Mouse (Mus musculus): ENCODE measurements around the gene Map2k6.
"Not testable (repeated sequence)": the region's sequence is repeated elsewhere in the genome, so short reads cannot be mapped to it uniquely, and the experiment has no call there.

Map2k6 gene

DNA sequence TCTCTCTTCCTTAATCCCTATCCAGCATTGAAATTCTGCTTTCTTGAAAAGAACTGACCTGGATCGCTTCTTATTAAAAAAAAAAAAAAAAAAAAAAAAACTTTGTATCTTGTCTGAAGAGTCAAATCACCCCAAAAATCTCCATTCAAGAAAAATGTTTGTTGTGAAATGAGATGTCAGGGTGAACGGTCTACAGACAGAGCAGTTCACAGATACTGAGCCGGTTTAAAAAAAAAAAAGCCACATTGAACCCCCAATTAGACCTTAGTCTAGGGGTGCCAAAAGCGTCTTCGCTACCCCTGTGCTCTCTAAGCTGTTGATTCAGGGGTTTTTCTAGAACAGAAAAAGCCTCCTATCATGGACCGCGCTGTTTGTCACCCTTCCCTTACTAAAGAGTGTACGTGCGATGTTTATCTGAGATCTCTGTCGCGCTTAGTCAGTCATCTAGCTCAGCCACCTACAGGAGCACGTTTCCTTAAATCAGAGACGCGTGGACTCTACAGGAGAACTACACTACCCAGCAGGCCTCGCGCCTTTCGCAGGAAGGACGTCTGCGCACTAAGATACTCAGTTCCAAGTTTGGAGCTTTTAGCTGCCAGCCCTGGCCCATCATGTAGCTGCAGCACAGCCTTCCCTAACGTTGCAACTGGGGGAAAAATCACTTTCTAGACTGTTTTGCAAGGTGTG is at the start of gene Map2k6:
TSS of gene Map2k6 (plus strand) at position 570 of the 687 bp plus-strand sequence.
- DNase-seq (ENCODE audit: low read depth, low spot score), result no peak

DNA sequence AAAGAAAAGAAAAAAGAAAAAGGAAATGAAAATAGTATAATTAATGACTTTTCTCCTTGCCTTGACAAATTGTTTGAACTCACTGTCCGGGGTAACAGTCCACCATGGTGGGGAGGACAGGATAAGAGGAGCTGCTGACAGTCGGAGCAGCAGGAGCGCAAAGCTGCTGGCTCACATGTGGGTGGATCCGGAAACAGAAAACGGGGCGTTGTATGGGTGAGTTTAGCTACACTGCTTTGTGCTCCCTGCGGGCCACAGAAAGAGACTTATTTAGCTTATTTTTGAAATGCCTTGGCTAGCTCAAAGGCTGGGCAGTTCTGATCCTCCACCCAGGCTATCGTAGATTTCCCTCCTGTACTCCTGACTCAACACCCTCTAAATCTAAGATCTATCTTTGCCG is 44.7 kb upstream of the Map2k6 start:
- no peak for DNase-seq (ENCODE audit: low read depth, low spot score)

DNA sequence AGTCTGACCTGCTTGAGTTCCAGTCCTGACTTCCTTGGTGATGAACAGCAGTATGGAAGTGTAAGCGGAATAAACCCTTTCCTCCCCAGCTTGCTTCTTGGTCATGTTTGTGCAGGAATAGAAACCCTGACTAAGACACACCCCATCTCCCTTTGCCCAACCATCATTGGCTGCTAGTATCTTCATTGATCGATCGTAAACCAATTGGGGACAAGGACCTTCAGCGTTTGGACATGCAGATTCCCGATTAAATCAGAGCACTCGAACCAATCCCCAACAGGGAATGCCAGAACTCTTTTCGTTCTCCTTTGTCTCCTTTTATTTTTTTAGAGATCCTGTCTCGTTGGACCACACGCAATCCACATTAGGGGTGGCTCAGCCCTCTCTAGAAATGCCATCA is 43.8 kb upstream of the Map2k6 start:
- DNase-seq (ENCODE audit: low read depth, low spot score), result not testable (repeated sequence)

DNA sequence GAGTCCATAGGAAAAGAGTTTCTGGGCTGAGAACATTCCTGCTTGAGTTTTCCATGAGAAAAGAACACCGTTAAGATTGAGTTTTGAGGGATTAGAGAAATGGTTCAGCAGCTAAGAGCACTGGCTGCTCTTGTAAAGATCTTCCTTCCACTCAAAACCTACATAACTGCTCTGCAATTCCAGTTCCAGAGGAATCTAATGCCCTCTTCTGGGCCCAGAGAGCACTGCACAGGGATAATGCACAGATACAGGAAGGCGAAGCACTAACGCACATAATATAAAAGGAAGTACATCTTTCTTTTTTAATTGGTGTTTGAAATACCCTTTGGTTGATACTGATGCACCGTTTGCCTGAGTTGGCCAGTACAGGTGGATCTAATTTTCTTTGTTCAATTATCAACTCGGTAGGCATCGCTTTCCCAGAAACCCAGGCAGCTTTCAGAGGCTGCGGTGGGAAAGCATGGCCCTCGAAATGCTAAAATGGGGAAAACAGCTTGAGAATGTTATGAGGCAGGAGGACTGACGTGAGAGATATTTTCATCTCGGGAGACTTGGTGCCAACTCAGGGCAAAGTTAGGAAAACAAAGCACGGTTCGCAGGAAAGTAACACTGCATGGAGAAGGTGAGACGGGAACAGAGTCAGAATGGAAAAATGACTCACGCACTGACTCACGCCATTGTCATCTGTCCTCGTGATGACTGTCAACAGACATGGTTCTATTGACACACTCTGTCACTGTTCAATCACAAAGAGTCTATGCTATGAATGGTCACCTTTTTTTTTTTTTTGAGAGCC is 41.0 kb upstream of the Map2k6 start:
- no peak for DNase-seq (ENCODE audit: low read depth, low spot score)

DNA sequence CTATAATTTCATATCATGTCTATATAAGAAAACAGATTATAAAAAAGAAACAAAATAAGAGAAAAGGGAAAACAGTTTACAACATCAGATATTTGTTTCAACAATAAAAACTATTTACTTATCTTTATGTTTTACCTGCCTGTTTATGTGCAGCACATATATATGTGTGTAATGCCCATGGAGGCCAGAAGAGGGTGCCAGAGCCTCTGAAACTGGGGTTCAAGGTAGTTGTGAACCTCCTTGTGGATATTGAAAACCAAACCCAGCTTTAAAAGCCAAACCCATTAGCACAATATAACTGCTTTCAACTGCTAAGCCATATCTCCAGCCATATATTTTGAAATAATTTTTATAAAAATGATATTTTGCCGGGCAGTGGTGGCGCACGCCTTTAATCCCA is 33.9 kb upstream of the Map2k6 start:
- DNase-seq (ENCODE audit: low read depth, low spot score), result peak; percentile 6

DNA sequence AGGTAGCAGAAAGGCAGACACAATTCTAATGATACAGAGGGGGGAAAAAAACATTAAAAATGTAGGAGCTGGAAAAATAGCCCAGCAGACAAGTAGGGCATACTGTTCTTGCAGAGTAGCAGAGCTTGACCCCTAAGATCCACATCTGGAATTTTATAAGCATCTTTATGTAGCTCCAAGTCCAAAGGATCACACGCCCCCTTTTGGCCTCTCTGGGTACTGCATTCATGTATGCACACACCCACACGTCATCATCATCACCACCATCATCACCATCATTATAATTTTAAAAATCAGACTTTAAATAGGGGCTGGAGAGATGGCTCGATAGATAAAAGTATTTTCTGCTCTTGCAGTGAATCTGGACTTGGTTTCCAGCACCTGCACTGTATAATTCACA is 32.0 kb upstream of the Map2k6 start:
- peak; percentile 5 for DNase-seq (ENCODE audit: low read depth, low spot score)

DNA sequence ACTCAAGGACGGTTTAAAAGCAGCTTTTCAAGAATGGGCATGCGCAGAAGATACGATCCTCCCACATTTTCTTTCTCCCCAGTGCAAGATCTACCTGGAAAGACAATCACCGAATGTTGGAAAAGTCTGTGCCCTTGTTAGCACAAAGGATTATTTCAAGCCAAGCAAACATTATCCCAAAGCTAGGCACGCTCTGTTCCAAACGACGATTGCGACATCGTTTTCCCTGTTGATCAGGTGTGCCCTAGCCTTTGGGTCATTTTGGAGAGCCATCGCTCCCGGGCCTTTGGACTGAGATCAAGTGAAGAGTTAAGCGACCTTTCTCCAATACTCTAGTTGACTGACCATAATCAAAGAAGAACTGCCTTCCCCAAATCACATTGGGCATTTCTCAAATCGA is 31.3 kb upstream of the Map2k6 start:
- DNase-seq (ENCODE audit: low read depth, low spot score), result no peak

DNA sequence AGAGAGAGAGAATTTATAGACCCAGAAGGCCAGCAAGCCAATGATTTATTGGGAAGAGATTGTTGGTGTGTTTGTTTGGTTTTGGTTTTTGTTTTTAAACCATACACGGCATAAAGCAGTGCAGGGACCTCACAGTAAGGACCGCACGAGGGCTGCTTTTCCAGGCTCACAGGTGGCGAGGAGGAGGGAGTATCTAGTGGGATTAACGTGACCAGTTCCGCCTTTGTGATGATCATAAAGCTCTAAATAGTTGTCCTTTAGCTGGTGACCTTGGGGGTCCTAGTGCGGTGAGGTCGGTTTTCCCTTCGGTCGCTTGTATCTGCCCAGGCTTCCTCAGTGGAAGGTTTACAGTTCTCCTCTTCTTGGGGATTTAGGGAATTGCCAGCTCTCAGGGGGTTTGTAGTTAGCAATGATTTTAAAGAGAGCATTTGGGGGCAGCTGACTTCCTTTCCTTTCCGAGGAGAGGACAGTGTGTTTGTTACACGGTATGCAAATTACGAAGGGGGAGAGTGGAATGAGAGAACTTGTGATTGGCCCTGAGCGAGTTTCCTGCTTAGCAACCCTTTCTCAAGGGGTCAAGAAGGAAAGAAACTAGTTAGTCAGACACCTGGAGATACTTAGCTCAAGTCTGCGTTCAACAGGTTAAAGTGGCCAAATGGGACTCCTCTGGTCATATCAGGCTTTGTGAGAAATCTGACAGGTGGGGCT is 29.5 kb upstream of the Map2k6 start:
- DNase-seq (ENCODE audit: low read depth, low spot score), result no peak

DNA sequence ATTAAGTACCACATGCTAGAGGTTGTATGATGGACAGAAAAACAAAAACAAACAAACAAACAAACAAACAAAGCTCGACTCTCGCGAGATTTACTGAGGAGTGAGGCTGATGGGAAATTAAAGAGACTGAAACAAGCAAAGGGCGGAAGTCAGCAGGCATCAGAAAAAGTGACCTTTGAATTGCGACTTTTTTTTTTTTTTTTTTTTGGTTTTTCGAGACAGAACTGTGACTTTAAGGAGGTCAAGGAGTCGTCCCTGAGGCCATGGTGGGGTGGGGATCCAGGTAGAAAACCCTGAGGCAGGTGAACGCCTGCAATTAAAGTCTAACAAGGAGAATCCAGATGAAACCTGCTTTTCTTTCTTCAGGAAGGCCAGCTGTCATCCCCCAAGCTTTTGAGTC is 27.1 kb upstream of the Map2k6 start:
- DNase-seq (ENCODE audit: low read depth, low spot score), result no peak

DNA sequence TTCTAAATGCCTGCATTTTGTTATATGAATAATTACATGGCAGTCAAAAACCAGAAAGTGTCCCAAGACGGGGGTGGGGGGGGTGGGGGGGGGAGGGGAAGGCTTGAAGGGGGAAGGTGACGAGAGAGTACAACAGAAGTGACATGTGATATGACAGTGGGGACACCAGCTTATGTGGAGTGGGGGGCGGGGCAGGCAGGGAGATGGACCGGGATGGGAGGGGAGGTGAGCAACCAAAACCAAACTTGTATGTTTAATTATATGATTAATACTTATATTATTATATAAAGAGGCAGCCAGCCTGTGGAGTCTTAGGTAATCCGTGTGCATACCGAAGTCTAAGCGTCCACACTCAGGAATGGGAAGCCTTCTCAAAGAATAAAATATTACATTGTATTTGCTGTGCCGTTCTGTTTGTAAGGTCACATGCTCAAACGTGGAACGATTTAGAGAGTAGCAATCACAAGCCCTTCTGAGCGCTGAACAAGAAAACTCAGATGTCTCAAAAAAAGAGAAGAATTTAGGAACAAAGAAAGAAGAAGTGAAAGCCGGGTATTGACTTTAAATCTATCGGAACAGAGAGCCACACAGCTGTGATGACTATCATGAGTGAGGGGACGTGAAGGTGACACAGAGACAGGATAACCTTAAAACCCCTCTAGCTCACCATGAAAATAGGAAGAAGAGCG is 26.5 kb upstream of the Map2k6 start:
- DNase-seq (ENCODE audit: low read depth, low spot score), result no peak

DNA sequence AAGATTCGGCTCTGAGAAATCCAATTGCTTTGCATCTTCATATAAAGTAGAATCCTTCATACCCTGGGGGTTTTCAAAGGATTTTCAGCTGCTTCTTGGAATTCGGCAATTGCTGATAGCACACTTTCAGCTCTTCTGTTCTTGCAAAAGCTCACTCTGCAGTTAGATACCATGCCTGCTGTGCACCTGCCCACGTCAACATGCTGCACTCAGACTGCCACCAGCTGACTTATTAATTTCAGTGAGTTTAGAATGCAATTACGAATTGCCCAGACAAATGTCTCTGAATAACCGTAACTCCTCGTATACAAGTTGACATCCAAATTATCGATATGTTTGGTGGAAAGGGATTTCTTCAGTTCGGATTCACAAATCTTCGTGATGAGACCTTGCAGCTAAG is 24.9 kb upstream of the Map2k6 start:
- no peak for DNase-seq (ENCODE audit: low read depth, low spot score)

DNA sequence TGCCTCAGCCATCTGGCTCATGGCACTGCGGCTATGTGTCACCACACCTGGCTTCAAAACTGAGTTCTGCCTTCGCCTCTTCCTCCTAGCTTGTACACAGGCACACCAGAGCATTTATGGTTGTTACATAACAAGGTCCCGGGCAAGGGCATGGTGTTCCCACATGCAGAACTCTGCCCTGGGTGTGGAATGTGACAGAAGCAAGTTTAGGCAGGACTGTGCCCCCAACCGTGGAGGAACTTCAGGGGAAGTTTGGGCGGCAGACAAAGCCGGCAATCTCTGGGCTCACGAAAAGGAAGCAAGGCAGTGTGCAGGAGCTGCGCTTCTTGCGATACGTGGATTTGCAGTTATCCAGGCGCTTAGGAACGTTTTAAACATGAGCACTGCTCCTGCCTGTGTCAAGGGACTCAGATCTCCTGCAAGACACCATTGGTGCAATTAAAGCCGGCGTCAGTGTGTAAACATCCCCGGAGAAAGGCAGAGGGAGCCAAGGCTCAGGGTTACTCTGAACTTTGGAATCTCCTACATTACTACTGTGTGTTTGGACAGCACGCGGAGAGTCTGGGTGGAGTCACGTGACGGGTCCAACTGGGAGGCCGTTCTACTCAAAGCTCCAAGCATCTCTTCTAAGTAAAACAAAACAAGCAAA is 19.1 kb upstream of the Map2k6 start:
- DNase-seq (ENCODE audit: low read depth, low spot score), result no peak

DNA sequence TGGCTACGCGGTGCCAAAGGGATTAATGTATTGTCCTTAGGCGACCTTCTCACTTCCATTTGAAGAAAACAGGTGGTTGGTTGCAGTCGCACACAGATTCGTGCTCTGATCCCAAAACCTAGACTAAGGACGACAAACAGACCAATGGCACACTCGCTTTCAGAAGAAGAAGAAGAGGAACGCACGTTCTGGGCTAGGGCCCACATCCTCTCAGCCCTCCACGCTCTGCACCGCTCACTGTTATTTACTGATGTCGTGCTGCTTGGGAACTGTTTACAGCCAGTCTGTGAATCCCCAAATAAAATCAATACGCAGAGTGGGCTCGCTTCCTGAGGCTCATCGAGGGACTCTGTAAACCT is 18.6 kb upstream of the Map2k6 start:
- no peak for DNase-seq (ENCODE audit: low read depth, low spot score)

DNA sequence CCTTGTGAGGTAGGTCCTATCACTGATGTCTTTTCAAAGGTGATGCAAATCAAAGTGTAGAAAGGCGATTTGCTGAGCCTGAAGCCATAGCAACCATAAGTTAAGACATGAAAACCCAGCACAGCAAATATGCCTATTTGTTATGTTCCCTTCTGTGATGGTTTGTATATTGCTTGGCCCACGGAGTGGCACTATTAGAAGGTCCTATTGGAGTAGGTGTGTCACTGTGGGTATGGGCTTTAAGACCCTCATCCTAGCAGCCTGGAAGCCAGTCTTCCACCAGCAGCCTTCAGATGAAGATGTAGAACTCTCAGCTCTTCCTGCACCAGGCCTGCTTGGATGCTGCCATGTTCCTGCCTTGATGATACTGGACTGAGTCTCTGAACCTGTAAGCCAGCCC is 13.4 kb upstream of the Map2k6 start:
- DNase-seq (ENCODE audit: low read depth, low spot score), result no peak

DNA sequence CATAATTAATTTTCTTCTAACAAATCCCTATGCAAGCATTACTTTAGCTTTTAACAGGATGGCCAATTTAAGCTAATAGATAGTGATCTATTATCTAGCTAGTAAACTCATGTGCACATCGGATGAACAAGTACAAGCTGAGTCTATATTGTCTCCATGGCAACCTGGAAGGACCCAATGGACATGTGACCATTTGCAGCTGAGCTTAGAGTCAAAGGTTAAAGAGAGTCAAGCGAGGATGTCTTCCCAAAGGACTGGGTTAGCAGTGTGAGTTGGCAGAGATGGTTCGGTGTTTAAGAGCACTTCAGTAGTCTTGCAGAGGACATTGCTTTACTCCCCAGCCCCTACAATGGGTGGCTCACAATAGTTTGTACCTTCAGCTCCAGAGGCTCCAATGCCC is 6.2 kb upstream of the Map2k6 start:
- no peak for DNase-seq (ENCODE audit: low read depth, low spot score)

DNA sequence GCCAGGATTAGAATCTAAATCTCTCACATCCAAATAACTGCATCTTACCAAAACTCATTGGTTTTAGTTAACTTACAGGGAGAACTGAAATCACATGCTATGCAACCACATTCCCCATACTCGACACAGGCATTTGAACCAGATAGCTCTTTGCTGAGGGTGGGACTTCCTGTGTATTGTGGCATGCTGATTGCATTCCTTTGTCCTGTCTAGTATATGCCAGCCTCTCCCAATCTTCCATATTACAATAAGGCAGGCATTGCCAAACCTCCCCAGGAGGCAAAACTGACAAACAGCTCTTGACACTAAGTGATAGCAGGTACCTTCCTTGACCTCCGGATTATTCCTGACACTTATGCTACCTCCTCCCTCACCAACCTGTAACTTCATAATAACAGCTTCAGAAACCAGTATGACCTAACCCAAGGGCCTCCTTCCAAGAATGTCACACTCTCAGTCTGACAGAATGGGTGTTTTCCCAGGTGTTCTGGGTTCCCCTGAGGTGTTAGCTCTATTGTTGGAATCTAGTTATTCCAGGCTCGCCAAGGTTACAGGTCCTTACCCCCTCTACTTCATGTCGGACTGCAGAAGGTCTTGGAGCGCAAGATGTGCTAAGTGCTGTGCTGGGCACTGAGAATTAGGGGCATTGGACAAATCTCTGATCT is 4.0 kb upstream of the Map2k6 start:
- no peak for DNase-seq (ENCODE audit: low read depth, low spot score)

DNA sequence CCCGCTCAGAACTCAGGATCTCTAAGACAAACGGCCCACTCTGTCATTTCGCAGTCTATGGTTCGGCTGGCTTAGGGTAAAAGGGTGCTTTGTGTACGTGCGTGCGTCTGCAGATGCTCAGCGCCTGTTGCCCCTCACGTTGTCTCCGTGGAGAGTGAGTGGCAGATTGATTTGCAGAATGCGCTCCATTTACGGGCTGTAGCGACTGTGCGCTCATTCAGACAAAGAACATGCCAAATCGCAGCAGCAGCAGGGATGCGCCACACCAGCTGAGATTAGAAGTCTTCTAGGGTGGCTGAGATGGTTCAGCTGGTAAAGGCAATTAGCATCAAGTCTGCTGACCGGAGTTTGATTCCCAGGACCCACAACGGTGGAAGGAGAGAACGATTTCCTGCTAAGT is 2.8 kb upstream of the Map2k6 start:
- no peak for DNase-seq (ENCODE audit: low read depth, low spot score)

DNA sequence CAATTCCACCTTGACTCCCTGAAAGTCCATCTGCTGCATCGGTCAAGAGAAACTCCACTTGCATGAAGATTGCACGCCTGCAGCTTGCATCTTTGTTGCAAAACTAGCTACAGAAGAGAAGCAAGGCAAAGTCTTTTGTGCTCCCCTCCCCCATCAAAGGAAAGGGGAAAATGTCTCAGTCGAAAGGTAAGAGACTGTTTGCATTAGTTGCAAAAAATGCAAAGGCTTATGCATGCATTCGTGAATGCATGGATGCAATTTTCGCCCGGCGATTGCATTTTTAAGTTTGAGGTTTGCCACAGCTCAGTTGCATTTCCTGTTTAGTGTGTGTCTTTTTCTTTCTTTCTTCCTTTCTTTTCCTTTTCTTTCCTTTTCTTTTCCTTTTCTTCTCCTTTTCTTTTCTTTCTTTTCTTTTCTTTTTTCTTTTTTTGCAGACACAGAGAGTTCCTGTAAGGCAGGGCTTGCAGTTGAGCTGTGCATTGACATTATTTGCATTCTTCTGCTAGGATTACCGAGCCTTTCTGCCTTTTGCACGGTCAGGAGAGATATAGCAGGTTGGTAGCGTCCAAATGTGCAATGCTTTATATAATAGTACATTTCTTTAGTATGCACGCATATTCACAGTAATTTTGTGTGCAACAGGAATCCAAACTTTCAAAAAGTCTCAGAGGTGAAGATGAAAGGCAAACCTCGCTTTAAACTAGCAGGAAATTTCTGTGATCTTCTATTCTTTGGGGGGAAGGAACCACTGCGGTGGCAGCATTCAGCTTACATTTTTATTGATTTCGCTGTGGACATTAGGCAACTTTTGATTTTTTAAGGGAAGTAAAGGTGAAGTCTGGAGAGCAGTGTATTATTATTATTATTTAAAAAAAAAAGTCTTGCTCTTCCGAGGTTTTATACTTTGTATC is 573 bp downstream of the Map2k6 start:
- DNase-seq (ENCODE audit: low read depth, low spot score), result no peak

DNA sequence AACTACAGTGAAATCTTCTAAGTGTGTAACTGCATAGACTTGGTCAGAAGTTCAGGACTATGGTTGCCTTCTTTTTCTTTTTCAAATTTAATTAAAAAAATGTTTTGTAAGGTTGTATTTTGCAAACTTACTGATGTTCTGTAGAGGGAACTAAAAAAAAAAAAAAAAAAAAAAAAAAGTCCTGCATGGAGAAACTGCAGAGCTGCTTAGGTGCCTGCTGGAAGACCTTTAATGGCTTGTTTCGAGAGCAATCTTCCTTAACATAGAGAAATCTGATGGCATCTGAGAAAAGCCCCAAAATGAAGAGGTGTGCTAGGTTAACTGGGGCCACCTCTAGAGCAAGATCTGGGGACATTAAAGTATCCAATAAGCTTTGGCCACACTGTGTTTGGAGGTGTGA is 1.4 kb downstream of the Map2k6 start:
- DNase-seq (ENCODE audit: low read depth, low spot score), result no peak

DNA sequence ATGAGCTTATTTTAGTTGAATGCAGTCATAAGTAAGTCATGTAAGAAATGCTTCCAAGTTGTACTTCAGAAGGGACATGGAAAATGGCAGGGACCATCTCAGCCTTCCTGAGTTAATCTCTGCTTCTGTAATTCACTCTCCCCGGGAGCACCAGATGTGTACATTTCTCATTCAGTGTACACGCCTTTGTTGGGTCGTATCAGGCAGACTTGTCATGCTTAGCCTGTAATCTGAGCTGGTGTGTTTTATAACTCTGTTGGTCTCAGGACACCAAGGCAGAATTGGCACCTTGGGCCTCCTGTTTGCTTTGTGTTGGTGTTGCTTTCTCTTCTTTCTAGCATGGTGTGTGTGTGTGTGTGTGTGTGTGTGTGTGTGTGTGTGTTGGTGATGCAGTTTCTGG is 3.7 kb downstream of the Map2k6 start:
- no peak for DNase-seq (ENCODE audit: low read depth, low spot score)
